In genomic region chr19:6978639-6978974, GRCm38 (mm10) we compare ENCODE assay signal across 9 mouse cellular contexts. TPM values are rescaled to one million over a fixed set of nuclear protein-coding genes. Genes with fewer than 3 reads are reported as not detected.
A peak's percentile ranks its signal among the peaks of the same experiment; 100 is the strongest.
DNase-seq lines count a peak whose midpoint lies in the region; ATAC-seq and TF ChIP-seq lines count a peak whose summit lies in the region.
"Had no signal": no experiment of that assay in that cellular context is flagged by ENCODE, and none has a peak within 500 bp of the region (broad histone marks: within the 10 kb centered on the region; RNA-seq: fewer than 3 reads in every experiment).

No protein-coding gene starts in this region.

- 34% methylated on average over 3 of the region's 3 CpGs for WGBS in lung, embryonic 16.5 days
- WGBS in forebrain, embryonic 13.5 days = 54% methylated on average over 3 of the region's 3 CpGs
- 40% methylated on average over 3 of the region's 3 CpGs for WGBS in limb, embryonic 15.5 days
- WGBS in stomach, embryonic 14.5 days = 29% methylated on average over 3 of the region's 3 CpGs
- 45% methylated on average over 3 of the region's 3 CpGs for WGBS in kidney, adult 2 months

- H3K4me3 ChIP-seq in lung, embryonic 16.5 days (ENCODE audit: low read length) = peak overlapping the region; percentile 65
- peak overlapping the region; percentile 52 for H3K4me3 ChIP-seq in forebrain, embryonic 13.5 days
- peak overlapping the region; percentile 85 for H3K4me3 ChIP-seq in limb, embryonic 15.5 days
- peak overlapping the region; percentile 67 for H3K4me3 ChIP-seq in stomach, embryonic 14.5 days (ENCODE audit: low read depth, low read length)
- no peak overlapping the region for H3K4me3 ChIP-seq in kidney, adult 2 months (ENCODE audit: insufficient read depth, low read depth, low read length)

- ATAC-seq in lung, embryonic 16.5 days (ENCODE audit: low read depth) = no peak
- no peak for ATAC-seq in forebrain, embryonic 13.5 days
- no peak for ATAC-seq in limb, embryonic 15.5 days (ENCODE audit: insufficient number of reproducible peaks, low FRiP score, low TSS enrichment, low read depth)
- no peak for ATAC-seq in stomach, embryonic 14.5 days (ENCODE audit: insufficient number of reproducible peaks, insufficient read depth, low FRiP score, low read depth)

- H3K9me3 ChIP-seq in lung, embryonic 16.5 days (ENCODE audit: control insufficient read depth, low read length) = no peaks in the 10 kb centered on the region
- H3K9me3 ChIP-seq in forebrain, embryonic 13.5 days (replicated peaks) = no peaks in the 10 kb centered on the region
- no peaks in the 10 kb centered on the region for H3K9me3 ChIP-seq in limb, embryonic 15.5 days
- no peaks in the 10 kb centered on the region for H3K9me3 ChIP-seq in stomach, embryonic 14.5 days (ENCODE audit: control insufficient read depth, low read depth, low read length)

- no peak for DNase-seq in lung, postnatal 4 days
- no peak for DNase-seq in frontal cortex, postnatal 14 days (ENCODE audit: low spot score in 2 of 2)
- DNase-seq in right cerebral cortex, postnatal 10 days (ENCODE audit: low spot score in 2 of 2) = no peak
- no peak for DNase-seq in kidney, adult 2 months
- DNase-seq: gastrocnemius, postnatal 36 days had no signal

- no peaks in the 10 kb centered on the region for H3K27me3 ChIP-seq in lung, embryonic 16.5 days (ENCODE audit: control insufficient read depth, insufficient read depth, low read depth, low read length)
- H3K27me3 ChIP-seq in forebrain, embryonic 13.5 days = no peaks in the 10 kb centered on the region
- H3K27me3 ChIP-seq in limb, embryonic 15.5 days = no peaks in the 10 kb centered on the region
- H3K27me3 ChIP-seq in stomach, embryonic 14.5 days (ENCODE audit: control insufficient read depth, insufficient read depth, low read length) = no peaks in the 10 kb centered on the region
- no peaks in the 10 kb centered on the region for H3K27me3 ChIP-seq in kidney, adult 2 months (replicated peaks; ENCODE audit: control insufficient read depth, insufficient read depth, low read length)

- no peak for TF ChIP-seq POLR2A in kidney, adult 2 months (IDR thresholded peaks at IDR 0.05; ENCODE audit: low read depth, low read length)

- TF ChIP-seq CTCF in kidney, adult 2 months (conservative IDR thresholded peaks at IDR 0.05; ENCODE audit: insufficient read depth, insufficient read length, low read depth, low read length) = no peak

- no peak overlapping the region for H3K27ac ChIP-seq in lung, embryonic 16.5 days (ENCODE audit: low read length)
- H3K27ac ChIP-seq in forebrain, embryonic 13.5 days = peak overlapping the region; percentile 86
- H3K27ac ChIP-seq in limb, embryonic 15.5 days = peak overlapping the region; percentile 83
- H3K27ac ChIP-seq in stomach, embryonic 14.5 days (ENCODE audit: low read length) = peak overlapping the region; percentile 41
- no peak overlapping the region for H3K27ac ChIP-seq in kidney, adult 2 months (ENCODE audit: insufficient read depth, low read depth, low read length)

- H3K4me2 ChIP-seq in lung, embryonic 16.5 days (ENCODE audit: low read depth, low read length) = peak overlapping the region; percentile 56
- peak overlapping the region; percentile 91 for H3K4me2 ChIP-seq in forebrain, embryonic 13.5 days
- peak overlapping the region; percentile 68 for H3K4me2 ChIP-seq in limb, embryonic 15.5 days
- peak overlapping the region; percentile 76 for H3K4me2 ChIP-seq in stomach, embryonic 14.5 days (replicated peaks; ENCODE audit: low read depth, low read length)

- peaks cover 39% of the 10 kb centered on the region for H3K4me1 ChIP-seq in lung, embryonic 16.5 days (replicated peaks; ENCODE audit: control insufficient read depth, insufficient read depth, low read length)
- peaks cover 48% of the 10 kb centered on the region for H3K4me1 ChIP-seq in forebrain, embryonic 13.5 days
- peaks cover 54% of the 10 kb centered on the region for H3K4me1 ChIP-seq in limb, embryonic 15.5 days
- peaks cover 34% of the 10 kb centered on the region for H3K4me1 ChIP-seq in stomach, embryonic 14.5 days (ENCODE audit: control insufficient read depth, insufficient read depth, low read length)
- peaks cover 18% of the 10 kb centered on the region; the same call in 1 of the 2 replicates for H3K4me1 ChIP-seq in kidney, adult 2 months (ENCODE audit: control insufficient read depth, insufficient read depth, low read length)

- peaks cover 7% of the 10 kb centered on the region for H3K36me3 ChIP-seq in lung, embryonic 16.5 days (ENCODE audit: control insufficient read depth, insufficient read depth, low read length)
- peaks cover 32% of the 10 kb centered on the region for H3K36me3 ChIP-seq in forebrain, embryonic 13.5 days (ENCODE audit: poor library complexity, severe bottlenecking)
- peaks cover 31% of the 10 kb centered on the region for H3K36me3 ChIP-seq in limb, embryonic 15.5 days
- peaks cover 23% of the 10 kb centered on the region for H3K36me3 ChIP-seq in stomach, embryonic 14.5 days (ENCODE audit: control insufficient read depth, insufficient read depth, low read length)
- no peaks in the 10 kb centered on the region for H3K36me3 ChIP-seq in kidney, adult 2 months (ENCODE audit: control insufficient read depth, insufficient read depth, low read length)

- H3K9ac ChIP-seq in lung, embryonic 16.5 days (ENCODE audit: low read length) = peak overlapping the region; percentile 74; the same call in 1 of the 2 replicates
- peak overlapping the region; percentile 73; the same call in 1 of the 2 replicates for H3K9ac ChIP-seq in forebrain, embryonic 13.5 days
- H3K9ac ChIP-seq in limb, embryonic 15.5 days = no peak overlapping the region
- H3K9ac ChIP-seq in stomach, embryonic 14.5 days (replicated peaks; ENCODE audit: low read depth, low read length) = peak overlapping the region; percentile 60; the same call in 1 of the 2 replicates

RNA-seq across cellular contexts. Expression of gene Fkbp2, which starts 1.7 kb away (rescaled TPM):
- 125 and 151 TPM in 2 replicates for polyA plus RNA-seq in lung, embryonic 16.5 days (2015; fragmentation: Nextera tagmentation; extraction: Ambion mirVana)
- 86.9 and 97.9 TPM in 2 replicates for polyA plus RNA-seq in forebrain, embryonic 13.5 days (2015; fragmentation: Nextera tagmentation; extraction: Ambion mirVana)
- polyA plus RNA-seq in limb, embryonic 15.5 days (2015; fragmentation: Nextera tagmentation; extraction: Ambion mirVana) = 117 and 124 TPM in 2 replicates
- 88.3 and 94.1 TPM in 2 replicates for polyA plus RNA-seq in stomach, embryonic 14.5 days (2014; fragmentation: Nextera tagmentation; extraction: Ambion mirVana)
- 96.3 and 136 TPM in 2 replicates for polyA plus RNA-seq in kidney, adult 2 months (2012; rRNA removed)

RNA-seq across cellular contexts. Expression of gene Plcb3, which starts 2.3 kb away (rescaled TPM):
- polyA plus RNA-seq in lung, embryonic 16.5 days (2015; fragmentation: Nextera tagmentation; extraction: Ambion mirVana) = 49.1 and 49.8 TPM in 2 replicates
- polyA plus RNA-seq in forebrain, embryonic 13.5 days (2015; fragmentation: Nextera tagmentation; extraction: Ambion mirVana) = 11.0 TPM in 2 replicates
- polyA plus RNA-seq in limb, embryonic 15.5 days (2015; fragmentation: Nextera tagmentation; extraction: Ambion mirVana) = 48.4 and 50.5 TPM in 2 replicates
- 50.6 and 56.1 TPM in 2 replicates for polyA plus RNA-seq in stomach, embryonic 14.5 days (2014; fragmentation: Nextera tagmentation; extraction: Ambion mirVana)
- 40.2 and 53.7 TPM in 2 replicates for polyA plus RNA-seq in kidney, adult 2 months (2012; rRNA removed)

RNA-seq across cellular contexts. Expression of gene Ppp1r14b, which starts 3.8 kb away (rescaled TPM):
- 41.4 and 44.8 TPM in 2 replicates for polyA plus RNA-seq in lung, embryonic 16.5 days (2015; fragmentation: Nextera tagmentation; extraction: Ambion mirVana)
- 106 and 139 TPM in 2 replicates for polyA plus RNA-seq in forebrain, embryonic 13.5 days (2015; fragmentation: Nextera tagmentation; extraction: Ambion mirVana)
- polyA plus RNA-seq in limb, embryonic 15.5 days (2015; fragmentation: Nextera tagmentation; extraction: Ambion mirVana) = 168 TPM in 2 replicates
- polyA plus RNA-seq in stomach, embryonic 14.5 days (2014; fragmentation: Nextera tagmentation; extraction: Ambion mirVana) = 99.5 and 103 TPM in 2 replicates
- polyA plus RNA-seq in kidney, adult 2 months (2012; rRNA removed) = 48.7 and 55.3 TPM in 2 replicates

RNA-seq across cellular contexts. Expression of gene Vegfb, which starts 8.8 kb away (rescaled TPM):
- polyA plus RNA-seq in lung, embryonic 16.5 days (2015; fragmentation: Nextera tagmentation; extraction: Ambion mirVana) = 20.8 and 28.9 TPM in 2 replicates
- 33.4 and 34.6 TPM in 2 replicates for polyA plus RNA-seq in forebrain, embryonic 13.5 days (2015; fragmentation: Nextera tagmentation; extraction: Ambion mirVana)
- polyA plus RNA-seq in limb, embryonic 15.5 days (2015; fragmentation: Nextera tagmentation; extraction: Ambion mirVana) = 39.9 and 46.3 TPM in 2 replicates
- 38.5 and 44.7 TPM in 2 replicates for polyA plus RNA-seq in stomach, embryonic 14.5 days (2014; fragmentation: Nextera tagmentation; extraction: Ambion mirVana)
- polyA plus RNA-seq in kidney, adult 2 months (2012; rRNA removed) = 82.9 and 83.0 TPM in 2 replicates

RNA-seq across cellular contexts. Expression of gene Dnajc4, which starts 13.8 kb away (rescaled TPM):
- polyA plus RNA-seq in lung, embryonic 16.5 days (2015; fragmentation: Nextera tagmentation; extraction: Ambion mirVana) = 26.4 and 30.3 TPM in 2 replicates
- polyA plus RNA-seq in forebrain, embryonic 13.5 days (2015; fragmentation: Nextera tagmentation; extraction: Ambion mirVana) = 19.1 and 19.8 TPM in 2 replicates
- polyA plus RNA-seq in limb, embryonic 15.5 days (2015; fragmentation: Nextera tagmentation; extraction: Ambion mirVana) = 23.8 and 30.6 TPM in 2 replicates
- 23.8 and 31.2 TPM in 2 replicates for polyA plus RNA-seq in stomach, embryonic 14.5 days (2014; fragmentation: Nextera tagmentation; extraction: Ambion mirVana)
- 48.8 and 50.1 TPM in 2 replicates for polyA plus RNA-seq in kidney, adult 2 months (2012; rRNA removed)

Comparison
In these comparisons a context has a peak if more than half of its experiments do, and no peak if none do; other contexts are left out.
1. H3K27ac ChIP-seq: peak in forebrain, embryonic 13.5 days (single experiment), limb, embryonic 15.5 days (single experiment) and stomach, embryonic 14.5 days (single experiment); none in lung, embryonic 16.5 days (single experiment) and kidney, adult 2 months (single experiment).
2. Peak in every context shown above with its lines, with median percentiles within 50 percentile points of each other: H3K4me2 ChIP-seq.